ENCODE assay signal across 8 mouse cellular contexts in the genomic region with DNA sequence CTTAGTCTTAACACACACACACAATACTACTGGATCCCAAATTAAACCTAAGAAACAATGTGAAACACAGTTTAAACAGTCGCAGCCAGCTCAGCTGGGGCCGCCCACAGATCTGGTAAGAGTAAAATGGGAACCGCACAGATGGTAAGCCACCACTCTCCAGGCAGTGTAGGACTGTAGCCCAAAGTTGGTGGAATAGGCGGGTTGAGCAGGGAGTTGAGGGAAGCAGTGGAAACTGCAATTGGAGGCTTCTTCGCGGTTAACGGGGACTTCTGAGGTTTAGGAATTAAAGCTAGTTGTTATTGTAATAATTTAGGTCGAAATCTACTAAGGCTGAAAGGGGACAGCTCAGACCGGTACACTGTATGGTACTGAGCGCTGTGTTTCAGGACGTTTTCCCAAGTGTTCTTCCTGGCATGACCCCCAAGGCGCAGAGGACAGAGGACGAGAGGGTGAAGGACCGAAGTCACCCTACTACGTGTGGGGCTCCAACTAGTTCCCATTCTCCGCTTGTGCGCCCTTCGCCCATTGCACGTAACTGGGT. TPM values are rescaled to one million over a fixed set of nuclear protein-coding genes. Genes with fewer than 3 reads are reported as not detected.
DNase-seq lines count a peak whose midpoint lies in the region; ATAC-seq and TF ChIP-seq lines count a peak whose summit lies in the region.

No protein-coding gene starts in this region.

- peaks cover 9% of the 10 kb centered on the region for H3K36me3 ChIP-seq in heart, embryonic 14.5 days (ENCODE audit: control insufficient read depth, insufficient read depth, low read length)
- peaks cover 2% of the 10 kb centered on the region; the same call in 1 of the 2 replicates for H3K36me3 ChIP-seq in ES-E14 (ENCODE audit: control insufficient read depth, insufficient read depth, low read length, poor library complexity, severe bottlenecking)
- peaks cover 4% of the 10 kb centered on the region; the same call in 1 of the 2 replicates for H3K36me3 ChIP-seq in intestine, embryonic 14.5 days (ENCODE audit: control insufficient read depth, insufficient read depth, low read length)
- peaks cover 1% of the 10 kb centered on the region for H3K36me3 ChIP-seq in limb, embryonic 14.5 days (ENCODE audit: control insufficient read depth, insufficient read depth, low read length)

- H3K27ac ChIP-seq in heart, embryonic 14.5 days (replicated peaks in 1 of 2; ENCODE audit: control insufficient read depth in 1 of 2, insufficient read depth in 1 of 2, low read depth in 2 of 2, low read length in 2 of 2) = peak overlapping the region; percentile 69 to 75
- no peak overlapping the region for H3K27ac ChIP-seq in ES-E14 (ENCODE audit: insufficient read depth, low read depth, low read length, poor library complexity, severe bottlenecking)
- peak overlapping the region; percentile 67 for H3K27ac ChIP-seq in intestine, embryonic 14.5 days (ENCODE audit: low read depth)
- peak overlapping the region; percentile 71 for H3K27ac ChIP-seq in limb, embryonic 14.5 days (replicated peaks; ENCODE audit: low read depth, low read length)
- peak overlapping the region; percentile 66 for H3K27ac ChIP-seq in olfactory bulb, adult 2 months (ENCODE audit: insufficient read depth, low read depth, low read length)

- in situ Hi-C loops in ES-E14 (cut with MboI; ENCODE audit: low sequenced_read_pairs in 2 of 2, unreplicated experiment in 2 of 2) = no loop called here

- intact Hi-C loops in heart, postnatal 36 days (cut with DNase I) = no loop called here

- DNase-seq in heart, postnatal 36 days = no peak
- DNase-seq in ES-E14 (ENCODE audit: low read depth, low spot score) = no peak
- DNase-seq in intestine, embryonic 14.5 days (ENCODE audit: low spot score) = no peak
- no peak for DNase-seq in limb, embryonic 14.5 days (ENCODE audit: low spot score)
- DNase-seq in yolk sac, embryonic 10.5 days (ENCODE audit: low spot score) = no peak

- peak; percentile 62; the same call in 1 of the 2 replicates for ATAC-seq in heart, embryonic 14.5 days (ENCODE audit: insufficient number of reproducible peaks, insufficient read depth, low FRiP score, low read depth)
- ATAC-seq in erythroid progenitor cell, adult 5-6 weeks (replicated peaks; ENCODE audit: low FRiP score, poor library complexity, severe bottlenecking) = peak; percentile 47
- peak; percentile 48; the same call in 1 of the 2 replicates for ATAC-seq in intestine, embryonic 14.5 days (replicated peaks; ENCODE audit: low FRiP score, low TSS enrichment, low read depth)
- peak; percentile 45 for ATAC-seq in limb, embryonic 14.5 days (ENCODE audit: low FRiP score, low read depth)

- H3K9me3 ChIP-seq in heart, embryonic 14.5 days (ENCODE audit: control insufficient read depth, low read length) = no peaks in the 10 kb centered on the region
- no peaks in the 10 kb centered on the region for H3K9me3 ChIP-seq in ES-E14 (ENCODE audit: control insufficient read depth, insufficient read depth, low read depth, low read length)
- H3K9me3 ChIP-seq in intestine, embryonic 14.5 days (ENCODE audit: control insufficient read depth, low read length) = no peaks in the 10 kb centered on the region
- H3K9me3 ChIP-seq in limb, embryonic 14.5 days (ENCODE audit: control insufficient read depth, low read length) = no peaks in the 10 kb centered on the region

- no peak for TF ChIP-seq POLR2A in limb, embryonic 14.5 days (IDR thresholded peaks at IDR 0.05; ENCODE audit: borderline replicate concordance, extremely low read depth, insufficient read depth, insufficient read length)
- no peak for TF ChIP-seq POLR2A in olfactory bulb, adult 2 months (IDR thresholded peaks at IDR 0.05; ENCODE audit: insufficient read depth, low read depth, low read length)

- under 1% methylated on average over 19 of the region's 19 CpGs for WGBS in heart, embryonic 14.5 days
- WGBS in intestine, embryonic 14.5 days = under 1% methylated on average over 19 of the region's 19 CpGs
- under 1% methylated on average over 17 of the region's 19 CpGs for WGBS in limb, embryonic 14.5 days
- WGBS in olfactory bulb, adult 2 months = under 1% methylated on average over 19 of the region's 19 CpGs

- H3K4me2 ChIP-seq in heart, embryonic 14.5 days (ENCODE audit: low read length) = peak overlapping the region; percentile 70
- H3K4me2 ChIP-seq in intestine, embryonic 14.5 days (ENCODE audit: low read length) = peak overlapping the region; percentile 72
- H3K4me2 ChIP-seq in limb, embryonic 14.5 days (replicated peaks; ENCODE audit: low read depth, low read length, severe bottlenecking) = peak overlapping the region; percentile 77

- 0 out of 4 replicates have a peak, but pooled peaks cover 0 to 2% of the 10 kb centered on the region in 2 experiments for H3K4me1 ChIP-seq in heart, embryonic 14.5 days (ENCODE audit: control insufficient read depth in 2 of 2, insufficient read depth in 2 of 2, low read length in 2 of 2)
- peaks cover 2 to 4% of the 10 kb centered on the region in 2 experiments; a peak in 3 of 4 replicates for H3K4me1 ChIP-seq in ES-E14 (ENCODE audit: control insufficient read depth in 2 of 2, insufficient read depth in 2 of 2, low read length in 2 of 2, poor library complexity in 1 of 2)
- H3K4me1 ChIP-seq in intestine, embryonic 14.5 days (replicated peaks; ENCODE audit: control insufficient read depth, insufficient read depth, low read length) = no peaks in the 10 kb centered on the region; the same call in 1 of the 2 replicates
- H3K4me1 ChIP-seq in limb, embryonic 14.5 days (ENCODE audit: control insufficient read depth, insufficient read depth, low read length) = peaks cover 6% of the 10 kb centered on the region
- H3K4me1 ChIP-seq in olfactory bulb, adult 2 months (ENCODE audit: control insufficient read depth, insufficient read depth, low read length) = no peaks in the 10 kb centered on the region

- H3K9ac ChIP-seq in heart, embryonic 14.5 days (ENCODE audit: low read length) = peak overlapping the region; percentile 78
- peak overlapping the region; percentile 80 for H3K9ac ChIP-seq in ES-E14 (ENCODE audit: insufficient read depth, low read depth, low read length, poor library complexity, severe bottlenecking)
- H3K9ac ChIP-seq in intestine, embryonic 14.5 days (ENCODE audit: low read length) = peak overlapping the region; percentile 61
- peak overlapping the region; percentile 72 for H3K9ac ChIP-seq in limb, embryonic 14.5 days (ENCODE audit: low read depth, low read length, severe bottlenecking)

- H3K4me3 ChIP-seq in heart, embryonic 14.5 days (ENCODE audit: control insufficient read depth in 1 of 2, insufficient read depth in 1 of 2, low read depth in 1 of 2, low read length in 2 of 2) = peak overlapping the region; percentile 64 to 92
- H3K4me3 ChIP-seq in ES-E14 (ENCODE audit: insufficient read depth in 1 of 2, low read depth in 1 of 2, low read length in 2 of 2, poor library complexity in 1 of 2, severe bottlenecking in 1 of 2) = peak overlapping the region; percentile 83 to 92
- peak overlapping the region; percentile 74 for H3K4me3 ChIP-seq in intestine, embryonic 14.5 days (ENCODE audit: low read depth, low read length)
- peak overlapping the region; percentile 83 for H3K4me3 ChIP-seq in limb, embryonic 14.5 days (replicated peaks; ENCODE audit: low read length)
- H3K4me3 ChIP-seq in olfactory bulb, adult 2 months (ENCODE audit: insufficient read depth, low read depth, low read length) = peak overlapping the region; percentile 97

- no peak for TF ChIP-seq CTCF in olfactory bulb, adult 2 months (IDR thresholded peaks at IDR 0.05; ENCODE audit: insufficient read depth, low read depth, low read length)

- H3K27me3 ChIP-seq in heart, embryonic 14.5 days (ENCODE audit: control insufficient read depth, insufficient read depth, low read length) = no peaks in the 10 kb centered on the region
- H3K27me3 ChIP-seq in intestine, embryonic 14.5 days (replicated peaks; ENCODE audit: control insufficient read depth, insufficient read depth, low read length) = no peaks in the 10 kb centered on the region
- H3K27me3 ChIP-seq in limb, embryonic 14.5 days (ENCODE audit: control insufficient read depth, insufficient read depth, low read length) = no peaks in the 10 kb centered on the region

TF ChIP-seq in ES-E14, 5 proteins besides CTCF, POLR2A, EP300 and RAD21:
- TF ChIP-seq ZNF384 (IDR thresholded peaks at IDR 0.05; ENCODE audit: low read depth, low read length) (no peak), MAFK (IDR thresholded peaks at IDR 0.05; ENCODE audit: insufficient read depth, low read depth, low read length) (no peak), HCFC1 (IDR thresholded peaks at IDR 0.05; ENCODE audit: borderline replicate concordance, insufficient read depth, low read length) (no peak), CHD2 (IDR thresholded peaks at IDR 0.05; ENCODE audit: low read depth, low read length) (no peak), ZC3H11A (IDR thresholded peaks at IDR 0.05; ENCODE audit: borderline replicate concordance, low read depth, low read length) (no peak)

RNA-seq across cellular contexts. Expression of gene Bloc1s5, which starts 0.6 kb away (rescaled TPM):
- polyA plus RNA-seq in heart, embryonic 14.5 days (2014; fragmentation: Nextera tagmentation; extraction: Ambion mirVana) = 13.8 and 17.4 TPM in 2 replicates
- total RNA-seq in heart, postnatal 36 days (2021) = 1 to 10 TPM; 7.6 to 8.9 TPM
- total RNA-seq in ES-E14 (2012; rRNA removed) = 2.5 and 3.4 TPM in 2 replicates
- 2.9 and 4.6 TPM in 2 replicates for total RNA-seq in erythroid progenitor cell, adult 5-6 weeks (2015; ENCODE audit: low replicate concordance)
- 4.5 and 7.0 TPM in 2 replicates for total RNA-seq in erythroid progenitor cell, adult 5-6 weeks (2017; ENCODE audit: low replicate concordance)
- 13.7 and 16.2 TPM in 2 replicates for polyA plus RNA-seq in intestine, embryonic 14.5 days (2014; fragmentation: Nextera tagmentation; extraction: Ambion mirVana)
- polyA plus RNA-seq in limb, embryonic 14.5 days (2012; rRNA removed) = 6.8 and 7.3 TPM in 2 replicates
- 17.6 and 19.2 TPM in 2 replicates for polyA plus RNA-seq in limb, embryonic 14.5 days (2014; fragmentation: Nextera tagmentation; extraction: Ambion mirVana)
- not detected in 2 replicates for polyA plus RNA-seq in olfactory bulb, adult 2 months (2012; ENCODE audit: insufficient read depth, insufficient read length, low replicate concordance, missing spikeins)

RNA-seq across cellular contexts. Expression of gene Eef1e1, which starts 24.5 kb away (rescaled TPM):
- polyA plus RNA-seq in heart, embryonic 14.5 days (2014; fragmentation: Nextera tagmentation; extraction: Ambion mirVana) = 38.4 and 41.5 TPM in 2 replicates
- total RNA-seq in heart, postnatal 36 days (2021) = 10 to 100 TPM in 1 of 2 experiments, 1 to 10 TPM in 1; 9.3 to 10.5 TPM
- total RNA-seq in ES-E14 (2012; rRNA removed) = 94.6 and 111 TPM in 2 replicates
- 12.6 and 16.2 TPM in 2 replicates for total RNA-seq in erythroid progenitor cell, adult 5-6 weeks (2015; ENCODE audit: low replicate concordance)
- 16.3 and 17.1 TPM in 2 replicates for total RNA-seq in erythroid progenitor cell, adult 5-6 weeks (2017; ENCODE audit: low replicate concordance)
- 57.0 and 57.4 TPM in 2 replicates for polyA plus RNA-seq in intestine, embryonic 14.5 days (2014; fragmentation: Nextera tagmentation; extraction: Ambion mirVana)
- polyA plus RNA-seq in limb, embryonic 14.5 days (2012; rRNA removed) = 17.6 and 21.4 TPM in 2 replicates
- polyA plus RNA-seq in limb, embryonic 14.5 days (2014; fragmentation: Nextera tagmentation; extraction: Ambion mirVana) = 40.5 and 44.4 TPM in 2 replicates
- polyA plus RNA-seq in olfactory bulb, adult 2 months (2012; ENCODE audit: insufficient read depth, insufficient read length, low replicate concordance, missing spikeins) = not detected in 2 replicates

Comparison
In these comparisons a context has a peak if more than half of its experiments do, and no peak if none do; other contexts are left out.
1. RNA of gene Eef1e1, which starts 24.5 kb away (polyA plus RNA-seq): 57.0 to 57.4 TPM in intestine, embryonic 14.5 days, 17.6 to 44.4 TPM in limb, embryonic 14.5 days and 38.4 to 41.5 TPM in heart, embryonic 14.5 days; not detected in olfactory bulb, adult 2 months; every median in the first group is over 10 times any median in the second.
2. Peak in every context shown above with its lines, with median percentiles within 50 percentile points of each other: ATAC-seq, H3K4me2 ChIP-seq, H3K4me3 ChIP-seq and H3K9ac ChIP-seq.